Mouse (Mus musculus): ENCODE results near the gene St5.

St5 gene

DNA sequence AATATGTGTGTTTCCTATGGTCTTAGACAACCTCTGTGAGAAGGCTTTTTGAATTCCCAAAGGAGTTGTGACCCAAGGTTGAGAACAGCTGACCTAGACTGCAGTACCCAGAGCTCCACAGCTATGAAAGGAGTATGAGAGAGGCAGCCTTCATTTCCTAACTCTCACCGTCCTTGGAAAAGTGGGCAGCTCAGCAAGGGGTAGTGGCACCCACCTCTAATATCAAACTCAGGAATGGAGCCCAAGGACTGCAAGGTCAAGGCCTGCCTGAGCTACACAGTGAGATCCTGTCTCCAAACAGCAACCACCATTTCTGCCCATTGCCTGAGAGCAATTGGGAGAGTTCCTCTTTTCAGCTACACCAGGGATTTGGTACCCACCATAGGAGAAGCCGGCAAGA, 173.7 kb downstream of the St5 start:
- DNase-seq (ENCODE audit: low spot score in 2 of 2): no peak

GRCm38 (mm10) chr7:109528356-109528755, 175.0 kb downstream of the St5 start:
- DNase-seq (ENCODE audit: low spot score in 2 of 2): peak in 1 of 2 experiments; percentile 35

DNA sequence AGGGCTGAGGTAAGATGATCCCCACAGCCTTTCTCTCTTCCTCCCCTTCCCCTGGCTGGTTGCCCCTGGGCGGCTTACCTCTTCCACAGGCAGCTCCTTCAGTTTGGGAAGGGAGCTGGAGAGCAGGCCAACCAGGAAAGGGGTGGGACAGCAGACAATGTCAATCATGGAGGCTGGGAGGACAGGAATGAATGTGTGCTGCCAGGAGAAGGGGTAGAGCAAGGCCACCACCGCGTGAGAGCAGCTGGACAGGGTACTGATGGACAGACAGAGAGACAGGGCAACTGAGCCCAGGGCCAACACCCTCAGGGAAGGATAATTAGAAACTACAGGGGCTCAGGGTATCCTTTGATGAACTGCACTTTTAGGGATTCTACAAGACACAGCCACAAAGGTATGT, 175.9 kb downstream of the St5 start:
- DNase-seq (ENCODE audit: low spot score in 2 of 2): no peak

- no peak for DNase-seq (ENCODE audit: low spot score in 2 of 2)
Measured at GRCm38 (mm10) chr7:109525740-109526663, 177.4 kb downstream of the St5 start.

DNA sequence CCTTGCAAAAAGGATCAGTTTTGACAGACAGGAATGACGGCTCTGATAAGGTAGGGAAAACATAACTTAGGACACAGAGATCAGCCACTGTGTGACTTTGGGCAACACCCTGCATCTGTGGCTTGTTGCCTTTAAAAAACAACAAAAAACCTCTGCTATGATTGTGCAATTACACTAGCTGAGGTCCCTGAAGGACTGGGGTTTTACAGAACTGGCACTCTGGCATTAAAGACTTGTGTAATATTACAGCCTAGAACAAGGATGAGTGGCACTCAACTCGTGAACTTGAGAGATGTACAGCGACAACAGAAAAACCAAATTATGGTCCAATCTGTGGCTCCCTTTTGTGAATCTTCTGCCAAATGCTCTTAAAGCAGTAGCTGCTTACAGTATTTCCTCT, 178.6 kb downstream of the St5 start:
- no peak for DNase-seq (ENCODE audit: low spot score in 2 of 2)

DNA sequence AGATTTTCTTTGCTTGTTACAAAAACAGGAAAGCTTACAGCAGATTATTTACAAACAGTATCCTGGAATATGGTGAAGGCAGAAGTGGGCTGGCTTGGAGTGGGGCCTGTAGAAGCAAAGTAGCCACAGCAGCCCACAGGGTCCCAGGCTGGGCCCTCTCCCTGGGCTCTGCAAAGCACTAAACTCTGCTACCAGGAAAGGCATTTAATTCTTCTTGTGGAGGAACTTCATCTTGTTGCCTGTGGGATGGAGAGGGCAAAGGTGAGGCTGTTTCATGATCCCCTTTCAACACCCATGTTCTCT, 179.0 kb downstream of the St5 start:
- no peak for DNase-seq (ENCODE audit: low spot score in 2 of 2)

DNA sequence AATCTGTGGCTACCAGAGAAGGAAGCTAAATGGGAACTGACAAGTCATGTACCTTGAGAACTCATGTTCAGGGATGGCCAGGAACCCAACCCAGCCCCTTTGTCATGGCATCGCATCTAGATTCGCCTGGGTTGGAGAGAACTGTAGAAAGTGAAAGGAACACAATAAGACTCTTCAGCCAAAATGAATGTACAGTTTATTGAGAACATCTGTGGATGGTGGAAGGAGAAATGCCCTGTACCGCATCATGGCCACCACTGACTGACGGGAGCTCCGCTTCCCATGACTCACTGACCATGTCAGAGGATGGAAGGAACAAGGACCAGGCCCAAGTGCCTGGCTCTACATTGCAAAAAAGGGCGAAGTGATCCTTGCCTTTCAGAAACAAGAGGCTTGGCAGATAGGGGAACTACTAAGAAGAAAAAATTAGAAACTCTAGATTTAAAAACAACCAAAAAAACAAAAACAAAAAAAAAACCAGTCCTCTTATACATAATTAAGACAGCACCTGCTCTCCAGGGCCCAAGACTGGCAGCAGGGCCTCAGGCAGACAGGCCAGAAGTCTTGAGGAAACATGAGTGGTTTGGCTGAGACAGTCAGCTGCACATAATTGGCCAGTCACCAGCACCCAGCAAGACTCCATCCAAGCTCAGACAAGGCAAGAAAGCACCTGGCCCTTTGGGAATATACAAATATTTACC, 179.5 kb downstream of the St5 start:
- DNase-seq (ENCODE audit: low spot score in 2 of 2): no peak

GRCm38 (mm10) chr7:109523304-109523703, 180.1 kb downstream of the St5 start:
- DNase-seq (ENCODE audit: low spot score in 2 of 2): no peak

DNA sequence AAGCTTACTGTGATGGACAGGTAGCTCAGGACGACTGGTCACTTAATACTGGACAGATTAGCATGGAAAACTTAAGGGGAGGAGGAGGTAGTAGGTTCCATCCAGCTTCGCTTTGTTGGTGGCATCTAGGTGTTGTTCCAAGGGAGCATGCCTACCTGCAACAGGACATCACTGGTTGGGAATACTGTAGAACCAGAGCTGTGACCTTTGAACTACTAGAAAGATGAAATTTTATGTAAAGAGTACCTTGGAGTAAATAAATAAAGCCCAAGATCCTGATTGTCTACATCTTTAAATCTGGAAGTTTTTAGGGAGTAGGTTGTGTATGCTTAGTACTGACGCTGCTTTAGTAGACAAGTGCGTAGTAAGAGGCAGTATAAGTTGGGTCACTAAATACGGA, 181.3 kb downstream of the St5 start:
- DNase-seq (ENCODE audit: low spot score in 2 of 2): no peak

DNA sequence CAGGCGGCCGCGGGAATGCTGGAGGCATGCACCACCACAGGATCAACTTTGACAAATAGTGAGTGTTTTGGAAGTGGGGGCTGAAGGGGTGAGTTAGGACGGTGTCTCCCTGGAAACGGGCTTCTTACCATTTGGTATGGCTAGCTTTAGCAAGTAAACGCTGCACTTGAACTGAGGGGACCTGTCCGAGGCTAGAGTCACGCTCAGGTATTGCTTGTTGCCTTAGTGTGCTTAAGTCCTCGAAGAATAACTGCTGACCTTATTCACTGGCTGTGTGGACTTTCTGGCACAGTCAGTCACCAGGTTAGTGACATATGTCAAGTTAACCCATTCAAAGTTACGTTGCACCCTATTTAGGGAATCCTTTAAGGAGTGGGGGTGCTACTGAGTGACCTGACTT, 183.5 kb downstream of the St5 start:
- DNase-seq (ENCODE audit: low spot score in 2 of 2): no peak

DNA sequence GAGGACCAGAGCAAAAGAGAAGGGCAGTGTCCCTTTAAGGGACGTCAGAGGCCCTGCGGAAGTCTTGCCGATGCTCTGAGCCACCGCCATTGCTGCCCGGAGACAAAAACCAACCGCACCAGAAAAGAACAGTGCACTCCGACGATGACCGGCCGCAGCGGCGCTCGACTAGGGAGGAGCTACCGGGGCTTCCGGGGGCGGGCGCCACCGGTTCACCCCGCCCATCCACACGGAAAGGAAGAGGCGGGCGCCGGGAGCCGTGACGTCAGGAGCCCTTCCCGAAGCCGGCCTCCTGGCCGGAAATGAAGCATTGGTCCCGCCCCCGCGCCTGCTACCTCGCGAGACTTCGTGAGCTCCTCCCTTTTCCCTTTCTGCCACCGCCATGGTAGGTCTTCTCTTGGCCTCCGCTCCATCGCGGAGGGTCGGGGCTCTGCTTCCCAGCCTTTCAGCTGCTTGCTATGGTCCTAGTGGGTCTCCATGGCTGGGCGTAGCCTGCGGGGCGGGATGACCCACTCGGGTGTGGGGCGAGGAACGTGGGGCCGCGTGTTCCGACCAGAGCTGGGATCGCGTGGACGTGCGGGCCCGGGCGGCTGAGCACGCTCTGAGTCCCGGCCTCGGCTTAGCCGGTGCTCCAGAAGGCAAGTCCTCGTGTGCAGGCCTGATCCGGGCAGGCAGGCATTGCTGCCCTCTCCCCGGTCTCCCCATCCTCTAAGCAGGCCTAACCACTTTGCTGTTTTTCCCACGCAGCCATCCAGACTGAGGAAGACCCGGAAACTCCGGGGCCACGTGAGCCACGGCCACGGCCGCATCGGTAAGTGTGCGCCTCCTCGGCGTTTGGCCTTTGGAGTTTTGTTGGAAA, 184.3 kb downstream of the St5 start, which contains the start of gene Rpl27a:
TSS of gene Rpl27a (plus strand) at position 310 of the 859 bp plus-strand sequence.
- DNase-seq (ENCODE audit: low spot score in 2 of 2): peak; percentile 98 to 99

GRCm38 (mm10) chr7:109518036-109518681, 185.2 kb downstream of the St5 start:
- no peak for DNase-seq (ENCODE audit: low spot score in 2 of 2)

DNA sequence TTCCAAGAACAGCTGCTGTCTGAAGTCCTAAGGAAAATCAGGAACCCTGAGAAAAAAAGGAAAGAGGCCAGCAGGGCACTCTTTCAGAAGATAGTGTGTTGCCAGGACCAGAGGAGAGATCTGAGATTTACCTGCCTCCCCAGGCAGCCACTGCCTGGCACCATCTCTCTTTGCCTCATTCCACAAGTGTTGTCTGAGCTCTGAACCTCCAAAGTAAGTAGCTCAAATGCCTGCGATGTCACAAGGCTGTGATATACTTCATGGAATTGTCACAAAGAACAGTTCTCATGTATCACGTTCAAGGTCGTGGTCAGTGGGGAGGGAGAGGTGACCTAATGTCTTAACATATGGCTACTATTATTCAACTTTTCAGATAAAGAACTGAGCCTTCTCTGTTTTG, 186.9 kb downstream of the St5 start:
- DNase-seq (ENCODE audit: low spot score in 2 of 2): no peak

DNA sequence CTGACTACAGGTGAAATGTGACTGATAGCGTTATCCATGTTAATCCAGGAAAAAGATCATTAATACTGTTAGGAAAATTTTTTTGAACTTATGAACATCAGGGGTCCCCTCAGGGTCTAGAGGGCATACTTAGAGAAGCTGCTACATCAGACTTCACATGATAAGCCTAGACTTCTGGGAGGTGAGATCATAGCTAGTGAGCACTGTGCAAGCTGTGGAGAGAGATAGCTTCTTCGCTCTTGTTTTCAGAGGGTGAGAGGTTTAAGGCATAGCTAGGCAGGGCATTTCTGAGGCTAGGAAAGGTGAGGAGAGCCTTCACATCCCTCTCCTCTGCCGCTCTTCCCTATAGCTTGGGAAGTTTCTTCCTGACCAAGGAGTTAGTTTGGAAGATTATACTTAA, 191.6 kb downstream of the St5 start:
- DNase-seq (ENCODE audit: low spot score in 2 of 2): no peak

DNA sequence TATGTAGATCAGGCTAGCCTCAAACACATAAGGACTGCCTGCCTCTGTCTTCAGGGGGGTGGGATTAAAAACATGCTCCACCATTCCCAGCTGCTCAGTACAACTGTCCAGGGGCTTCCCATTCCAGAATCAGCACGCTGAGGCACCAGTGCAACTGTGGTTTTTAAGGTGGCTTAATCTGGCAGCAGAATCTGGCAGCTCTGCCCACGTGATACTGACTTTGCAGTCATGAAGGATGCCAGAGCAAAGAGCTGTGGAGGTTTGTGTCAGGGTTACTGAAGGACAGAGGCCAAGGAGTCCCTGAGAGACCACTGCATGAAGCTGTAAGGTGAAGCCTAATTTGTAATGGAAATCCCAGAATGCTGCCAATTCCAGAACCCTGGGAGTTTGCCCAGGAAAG, 192.6 kb downstream of the St5 start:
- no peak for DNase-seq (ENCODE audit: low spot score in 2 of 2)

DNA sequence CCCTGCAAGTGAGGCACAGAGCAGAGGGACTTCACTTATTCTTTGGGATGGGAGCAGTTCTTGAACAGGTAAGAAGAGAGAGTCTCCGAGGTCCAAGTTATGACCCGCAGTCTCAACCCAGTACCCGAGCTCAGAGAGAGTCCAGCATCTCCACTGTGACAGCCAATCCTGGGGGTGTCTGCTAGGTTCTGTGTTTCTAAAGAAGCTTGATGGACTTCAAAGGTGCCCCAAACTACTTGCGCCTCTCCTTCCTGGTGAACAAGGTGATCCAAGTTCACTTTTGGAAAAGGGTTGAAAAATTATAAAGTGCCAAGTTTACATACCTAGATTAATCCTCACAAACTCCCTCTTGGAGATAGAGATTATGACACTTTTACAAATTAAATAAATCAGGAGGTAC, 195.4 kb downstream of the St5 start, which contains the start of gene Trim66:
TSS of gene Trim66 (minus strand) at position 101 of the 400 bp plus-strand sequence.
- DNase-seq (ENCODE audit: low spot score in 2 of 2): no peak

DNA sequence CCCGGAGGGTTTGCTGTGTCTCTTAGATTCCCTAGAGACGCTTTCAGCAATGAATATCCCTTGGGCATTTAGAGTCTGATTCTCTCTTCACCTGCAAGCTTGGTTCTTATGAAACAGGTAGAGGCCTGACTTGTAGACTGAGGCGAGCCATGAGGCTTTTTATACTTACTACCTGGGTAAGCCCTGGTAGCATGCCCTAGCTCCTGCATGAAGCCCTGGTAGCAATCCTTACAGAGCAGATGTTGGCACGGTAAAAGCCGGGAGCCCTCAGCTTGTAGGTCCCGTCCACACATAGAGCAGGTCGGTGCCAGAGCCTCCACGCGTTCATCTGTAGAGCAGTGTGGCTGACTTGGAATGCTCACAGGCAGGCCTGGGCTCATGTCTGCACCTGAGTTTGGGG, 195.8 kb downstream of the St5 start:
- DNase-seq (ENCODE audit: low spot score in 2 of 2): no peak

DNA sequence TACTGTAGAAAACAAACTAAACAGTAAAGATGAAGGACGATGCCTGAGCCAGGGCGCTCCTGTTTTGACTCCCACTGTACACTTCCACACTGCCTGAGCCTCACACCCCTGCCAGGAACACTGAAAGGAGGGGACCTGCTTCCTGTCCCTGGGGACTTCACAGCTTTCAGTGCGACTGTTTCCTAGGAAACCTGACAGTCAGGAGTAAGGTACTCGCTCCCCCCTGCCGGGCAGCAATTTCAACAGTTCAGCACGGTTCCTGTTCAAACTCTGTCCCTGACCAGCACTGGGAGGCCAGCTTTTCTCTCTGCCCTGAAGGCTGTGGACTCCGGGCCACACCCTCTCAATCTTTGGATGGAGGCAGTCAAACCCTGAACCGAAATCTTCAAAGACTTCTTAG, 196.3 kb downstream of the St5 start:
- DNase-seq (ENCODE audit: low spot score in 2 of 2): no peak

DNA sequence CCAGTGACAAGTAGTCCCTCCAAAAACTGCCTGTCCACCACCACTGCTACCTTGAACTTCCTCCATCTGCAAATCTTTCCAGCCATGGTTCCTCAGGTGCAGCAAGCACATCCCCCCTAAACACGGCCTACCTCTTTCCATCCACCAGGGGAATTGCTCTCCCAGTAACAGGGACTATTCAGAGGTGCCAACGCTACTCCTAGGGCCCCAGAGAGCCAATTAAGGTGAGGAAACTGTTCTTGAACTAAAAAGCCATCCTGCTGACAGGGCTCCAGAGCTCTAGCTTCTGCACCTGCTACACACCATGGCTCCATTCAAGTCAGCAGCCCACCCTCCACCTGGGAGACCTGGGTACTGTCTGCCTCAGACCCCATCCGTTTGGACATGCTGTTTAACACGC, 205.9 kb downstream of the St5 start:
- no peak for DNase-seq (ENCODE audit: low spot score in 2 of 2)

- DNase-seq (ENCODE audit: low spot score in 2 of 2): peak; percentile 57 to 71
Measured at GRCm38 (mm10) chr7:109493319-109494316, 209.8 kb downstream of the St5 start.
